Mouse (Mus musculus) stomach, embryonic 16.5 days (tissue): Measurements from ENCODE around the gene Gatb. TPM values are rescaled to one million over a fixed set of nuclear protein-coding genes. Genes with fewer than 3 reads are reported as not detected.

Experiments used
- ATAC-seq: fragments of 200-750 bp; cut with Nextera tagmentation; 2 replicates; pipeline ENCODE4 v1.8.0; 2017; ENCODE audit warnings: moderate number of reproducible peaks, moderate TSS enrichment; ENCODE audit not compliant: insufficient read depth, low FRiP score
- H3K27ac ChIP-seq: fragments of 300-500 bp; sonication (generic); 2 replicates; pipeline ENCODE4 v1.5.1; 2014; ENCODE audit warnings: low read length
- H3K27me3 ChIP-seq: fragments of 300-500 bp; sonication (generic); 2 replicates; pipeline ENCODE4 v1.6.1; 2014; ENCODE audit warnings: low read length, control low read depth, mixed read lengths; ENCODE audit not compliant: control insufficient read depth, insufficient read depth
- H3K36me3 ChIP-seq: fragments of 300-500 bp; sonication (generic); 2 replicates; pipeline ENCODE4 v1.6.1; 2014; ENCODE audit warnings: low read length; ENCODE audit not compliant: control insufficient read depth, insufficient read depth
- H3K4me1 ChIP-seq: fragments of 300-500 bp; sonication (generic); 2 replicates; pipeline ENCODE4 v1.6.1; 2014; ENCODE audit warnings: low read length, control low read depth, mixed read lengths; ENCODE audit not compliant: control insufficient read depth, insufficient read depth
- H3K4me2 ChIP-seq: fragments of 300-500 bp; sonication (generic); 2 replicates; pipeline ENCODE4 v1.6.1; 2014; ENCODE audit warnings: low read depth, low read length, mixed read lengths
- H3K4me3 ChIP-seq: fragments of 300-500 bp; sonication (generic); replicated peaks from 2 replicates; pipeline ENCODE4 v1.5.1; 2014; ENCODE audit warnings: mild to moderate bottlenecking, low read length
- H3K9ac ChIP-seq: fragments of 300-500 bp; sonication (generic); 2 replicates; pipeline ENCODE4 v1.6.1; 2014; ENCODE audit warnings: low read length
- H3K9me3 ChIP-seq: fragments of 300-500 bp; sonication (generic); replicated peaks from 2 replicates; pipeline ENCODE4 v1.6.1; 2016; ENCODE audit warnings: low read length, control low read depth; ENCODE audit not compliant: control insufficient read depth
- WGBS: fragments of 180-500 bp; shearing (Covaris S2); extraction: QIAGEN DNeasy Blood & Tissue Kit; methylation state at CpG from one replicate; pipeline ENCODE4 v1.1.7; 2014; 5-methylcytosine and 5-hydroxymethylcytosine counted together
- polyA plus RNA-seq: library from polyadenylated mRNA; unstranded; fragments of >200 nt; fragmentation: Nextera tagmentation; extraction: Ambion mirVana; gene quantifications from 2 replicates; pipeline ENCODE4 v1.2.1, GENCODE M21; 2015

The Gatb gene
- polyA plus RNA-seq, 1 experiment from 2014 or later = 24.2 TPM

DNA sequence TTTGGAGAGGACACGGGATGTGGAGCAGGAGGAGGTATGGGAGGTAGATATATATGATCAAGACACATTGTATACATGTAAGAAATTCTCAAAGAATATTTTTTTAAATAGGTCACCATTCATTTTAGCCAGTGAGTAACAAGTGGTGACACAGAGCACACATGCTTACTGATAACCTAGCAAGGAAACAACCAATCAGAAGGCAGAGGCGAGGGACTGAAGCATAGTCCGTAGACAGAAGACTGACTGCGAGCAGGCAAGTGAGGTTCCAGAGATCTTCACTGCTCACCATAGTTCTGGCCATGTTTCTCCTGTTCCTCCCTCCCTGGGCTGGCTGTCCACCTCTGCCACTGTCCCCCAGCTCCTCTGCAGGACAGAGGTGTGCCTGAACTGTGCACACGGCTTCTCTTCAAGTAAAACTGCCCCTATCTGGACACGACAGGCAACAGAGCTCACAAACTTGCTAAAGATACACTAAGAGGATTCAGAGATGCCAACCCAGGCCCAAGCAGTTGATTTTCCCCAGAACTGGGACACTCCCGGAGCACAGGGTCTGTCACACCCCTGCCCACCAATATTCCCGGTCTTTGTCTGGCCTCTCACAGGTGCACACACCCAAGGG lies 105.5 kb downstream of the Gatb start:
- H3K9me3 ChIP-seq = no peaks in the 10 kb centered on the region
- H3K4me3 ChIP-seq = no peak overlapping the region
- no peaks in the 10 kb centered on the region for H3K36me3 ChIP-seq
- no peak overlapping the region for H3K27ac ChIP-seq
- ATAC-seq = no peak
- H3K9ac ChIP-seq = no peak overlapping the region
- H3K4me1 ChIP-seq = no peaks in the 10 kb centered on the region
- no peak overlapping the region for H3K4me2 ChIP-seq
- H3K27me3 ChIP-seq = no peaks in the 10 kb centered on the region
- 78% methylated on average over 8 of the region's 8 CpGs for WGBS

DNA sequence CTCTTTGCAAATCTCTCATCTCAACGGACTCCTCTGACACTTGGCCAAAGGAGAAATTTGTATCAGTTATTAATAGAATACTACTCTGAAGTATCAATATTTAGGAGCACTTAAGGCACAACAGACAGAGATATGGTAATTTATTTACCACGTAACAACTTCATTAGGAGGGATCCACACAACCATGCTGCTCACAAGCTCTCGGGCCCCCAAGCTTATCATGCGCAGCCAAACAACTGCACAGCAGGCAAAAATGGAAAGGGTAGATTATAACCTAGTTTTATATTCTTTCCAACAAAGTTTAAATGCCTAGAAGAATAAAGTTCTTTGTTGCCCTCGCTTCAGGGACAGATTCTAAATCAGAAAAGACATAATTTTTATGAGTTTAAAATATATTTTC lies 106.0 kb downstream of the Gatb start:
- no peak overlapping the region for H3K9ac ChIP-seq
- WGBS = 87% methylated on average over 5 of the region's 5 CpGs
- no peaks in the 10 kb centered on the region for H3K27me3 ChIP-seq
- no peaks in the 10 kb centered on the region for H3K4me1 ChIP-seq
- H3K4me2 ChIP-seq = no peak overlapping the region
- no peak for ATAC-seq
- H3K27ac ChIP-seq = no peak overlapping the region
- no peaks in the 10 kb centered on the region for H3K36me3 ChIP-seq
- no peak overlapping the region for H3K4me3 ChIP-seq
- H3K9me3 ChIP-seq = no peaks in the 10 kb centered on the region

DNA sequence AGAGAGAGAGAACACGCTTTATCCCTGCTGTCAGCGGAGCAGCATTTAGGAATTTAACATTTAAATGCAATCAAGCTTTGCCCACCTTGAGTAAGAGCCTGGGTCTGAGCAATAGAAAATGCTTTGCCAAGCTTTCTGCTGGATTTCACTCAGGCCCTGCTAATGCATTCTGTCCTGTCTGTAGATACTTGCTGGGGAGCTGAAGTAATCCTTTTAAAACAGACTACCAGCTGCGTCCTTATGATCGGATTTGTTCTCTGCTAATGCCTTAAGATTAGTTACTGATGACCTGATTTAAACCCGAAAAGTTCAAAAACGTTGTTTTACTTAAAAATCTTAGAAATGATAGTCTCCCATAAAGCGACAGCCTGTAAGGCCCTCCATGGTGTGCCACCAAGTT lies 107.2 kb downstream of the Gatb start:
- WGBS = 72% methylated on average over 7 of the region's 7 CpGs
- Histone ChIP-seq H3K4me1 (no peaks in the 10 kb centered on the region), H3K4me3 (no peak overlapping the region), H3K27ac (no peak overlapping the region), H3K4me2 (no peak overlapping the region), H3K36me3 (no peaks in the 10 kb centered on the region), H3K9me3 (no peaks in the 10 kb centered on the region), H3K9ac (no peak overlapping the region), H3K27me3 (no peaks in the 10 kb centered on the region)
- ATAC-seq = no peak

DNA sequence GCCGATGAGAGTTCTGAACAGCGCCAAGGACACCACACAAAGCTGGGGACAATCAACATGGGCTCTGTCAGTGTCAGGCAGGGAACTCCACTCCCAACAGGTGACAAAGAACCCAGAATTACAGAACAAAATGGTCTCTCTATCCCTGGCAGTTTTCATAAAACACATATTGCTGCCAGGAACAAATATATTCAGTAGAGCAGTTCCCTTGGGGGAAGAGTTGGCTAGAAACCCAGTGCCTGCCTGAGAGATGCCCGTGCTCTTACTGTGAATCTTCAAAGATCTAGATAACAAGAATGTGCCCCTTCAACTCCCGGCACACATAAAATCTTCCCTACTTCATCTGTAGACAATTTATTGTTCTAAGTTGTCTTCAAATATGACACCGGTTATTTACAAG lies 109.7 kb downstream of the Gatb start:
- WGBS = 82% methylated on average over 5 of the region's 5 CpGs
- Histone ChIP-seq H3K27ac (no peak overlapping the region), H3K9me3 (no peaks in the 10 kb centered on the region), H3K36me3 (no peaks in the 10 kb centered on the region), H3K27me3 (no peaks in the 10 kb centered on the region), H3K9ac (no peak overlapping the region), H3K4me1 (no peaks in the 10 kb centered on the region), H3K4me2 (no peak overlapping the region), H3K4me3 (no peak overlapping the region)
- ATAC-seq = no peak

DNA sequence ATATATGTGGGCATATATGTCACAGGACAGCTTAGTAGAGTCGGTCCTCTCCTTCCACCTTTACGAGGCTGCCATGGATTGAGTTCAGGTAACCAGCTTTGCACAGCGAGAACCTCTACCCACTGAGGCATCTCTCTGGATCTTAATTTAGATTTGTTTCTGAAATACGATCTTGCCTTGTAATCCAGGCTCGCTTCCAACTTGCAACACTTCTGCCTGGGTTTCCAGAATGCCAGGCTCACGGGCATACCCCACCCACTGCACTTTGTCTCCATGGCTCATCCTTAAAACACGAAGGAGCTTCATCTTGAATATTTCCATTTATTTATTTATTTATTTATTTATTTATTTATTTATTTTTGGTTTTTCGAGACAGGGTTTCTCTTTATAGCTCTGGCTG lies 111.4 kb downstream of the Gatb start:
- no peaks in the 10 kb centered on the region for H3K36me3 ChIP-seq

DNA sequence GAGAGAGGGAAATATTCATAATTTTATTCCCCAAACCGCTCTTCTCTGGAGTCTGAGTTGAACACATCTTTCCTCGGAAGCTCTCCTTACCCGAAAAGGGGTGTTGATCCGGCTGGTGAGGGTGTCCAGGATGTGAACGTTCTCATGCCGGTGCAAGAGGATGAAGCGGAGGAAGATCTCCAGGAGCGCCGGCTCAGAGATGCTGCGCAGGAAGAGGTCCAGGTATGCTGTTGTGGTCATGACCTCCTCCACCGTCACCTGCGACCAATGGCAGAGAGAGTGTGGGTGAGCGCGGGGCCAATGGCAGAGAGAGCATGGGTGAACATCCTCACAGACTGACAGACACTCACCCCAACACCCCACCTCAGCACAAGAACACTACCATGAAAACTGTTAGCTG lies 114.4 kb downstream of the Gatb start:
- no peak for ATAC-seq

More for the DNA sequence above, 111.4 kb downstream of the Gatb start:
- Histone ChIP-seq H3K4me1 (no peaks in the 10 kb centered on the region), H3K4me2 (no peak overlapping the region), H3K9me3 (no peaks in the 10 kb centered on the region), H3K27ac (no peak overlapping the region), H3K9ac (no peak overlapping the region), H3K27me3 (no peaks in the 10 kb centered on the region), H3K4me3 (no peak overlapping the region)
- ATAC-seq = no peak
- WGBS = 86% methylated on average over 8 of the region's 8 CpGs

DNA sequence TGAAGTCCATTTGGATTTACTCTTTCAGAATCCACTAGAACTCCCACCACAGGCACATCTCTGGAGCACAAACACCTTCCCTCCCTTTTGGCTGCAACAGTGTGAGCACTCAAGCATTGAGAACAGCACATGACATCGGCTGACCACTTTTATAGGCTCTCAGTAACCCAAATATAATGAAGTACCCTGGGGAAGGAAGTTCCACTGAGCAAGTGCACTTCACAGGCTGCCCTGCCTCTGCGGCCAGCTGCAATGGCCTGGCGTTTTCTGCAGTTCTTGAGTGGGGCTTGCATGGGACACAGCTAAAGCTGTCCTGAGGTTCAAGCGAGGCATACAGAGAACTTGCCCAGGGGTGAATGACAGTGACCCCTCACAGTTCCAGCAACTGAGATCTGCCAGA lies 117.2 kb downstream of the Gatb start:
- Histone ChIP-seq H3K4me1 (no peaks in the 10 kb centered on the region), H3K9me3 (no peaks in the 10 kb centered on the region), H3K27ac (no peak overlapping the region), H3K4me2 (no peak overlapping the region), H3K27me3 (no peaks in the 10 kb centered on the region), H3K4me3 (no peak overlapping the region), H3K9ac (no peak overlapping the region), H3K36me3 (no peaks in the 10 kb centered on the region)
- ATAC-seq = no peak
- 73% methylated on average over 4 of the region's 4 CpGs for WGBS

More for the DNA sequence above, 114.4 kb downstream of the Gatb start:
- no peaks in the 10 kb centered on the region for H3K9me3 ChIP-seq
- no peaks in the 10 kb centered on the region for H3K4me1 ChIP-seq
- no peak overlapping the region for H3K4me3 ChIP-seq
- H3K27ac ChIP-seq = no peak overlapping the region
- no peaks in the 10 kb centered on the region for H3K27me3 ChIP-seq
- H3K4me2 ChIP-seq = no peak overlapping the region
- WGBS = 93% methylated on average over 14 of the region's 14 CpGs
- H3K9ac ChIP-seq = no peak overlapping the region
- no peaks in the 10 kb centered on the region for H3K36me3 ChIP-seq

DNA sequence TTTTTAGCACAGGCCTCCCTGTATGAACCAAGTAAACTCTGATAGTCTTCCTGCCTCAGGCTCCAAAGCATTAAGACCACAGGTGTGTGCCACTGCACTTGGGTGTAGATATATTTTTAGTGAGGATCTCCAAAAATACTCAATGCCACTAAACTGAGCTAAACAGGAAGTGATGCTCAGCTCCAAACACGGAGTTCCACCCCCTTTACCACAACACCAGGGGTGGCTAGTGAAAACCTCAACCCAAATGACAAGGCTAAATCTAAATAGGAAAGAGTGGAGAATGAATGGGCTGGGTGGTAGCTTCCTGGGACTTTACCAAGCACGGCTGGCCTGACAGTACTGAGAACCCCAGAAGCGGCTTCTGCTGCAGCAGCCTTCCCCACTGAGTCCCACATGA lies 119.1 kb downstream of the Gatb start:
- ATAC-seq = no peak
- Histone ChIP-seq H3K9me3 (no peaks in the 10 kb centered on the region), H3K9ac (no peak overlapping the region), H3K27ac (no peak overlapping the region), H3K4me1 (no peaks in the 10 kb centered on the region), H3K4me2 (no peak overlapping the region), H3K27me3 (no peaks in the 10 kb centered on the region), H3K4me3 (no peak overlapping the region), H3K36me3 (no peaks in the 10 kb centered on the region)
- 52% methylated on average over 3 of the region's 3 CpGs for WGBS

DNA sequence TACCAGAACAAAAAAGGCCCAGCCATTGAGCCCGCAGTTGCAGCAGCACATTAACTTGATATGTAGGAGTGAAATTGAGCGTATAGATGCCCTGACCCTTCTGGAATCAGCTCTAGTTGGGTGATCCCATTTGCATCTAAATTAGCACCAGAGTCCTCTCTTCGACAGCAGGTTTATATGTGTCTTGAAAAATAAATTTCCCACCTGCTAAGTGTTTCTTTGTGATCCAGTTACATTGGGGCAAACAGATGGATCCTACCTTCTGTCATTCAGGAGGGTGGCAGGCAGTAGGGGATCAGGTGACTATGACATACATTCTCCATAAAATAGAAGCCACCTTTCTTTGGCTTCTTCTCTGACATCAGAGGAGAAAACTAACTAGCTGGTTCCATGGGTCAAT lies 121.1 kb downstream of the Gatb start:
- 82% methylated on average over 3 of the region's 3 CpGs for WGBS
- Histone ChIP-seq H3K27ac (no peak overlapping the region), H3K4me3 (no peak overlapping the region), H3K9me3 (no peaks in the 10 kb centered on the region), H3K9ac (no peak overlapping the region), H3K36me3 (no peaks in the 10 kb centered on the region), H3K4me2 (no peak overlapping the region), H3K27me3 (no peaks in the 10 kb centered on the region), H3K4me1 (no peaks in the 10 kb centered on the region)
- no peak for ATAC-seq

DNA sequence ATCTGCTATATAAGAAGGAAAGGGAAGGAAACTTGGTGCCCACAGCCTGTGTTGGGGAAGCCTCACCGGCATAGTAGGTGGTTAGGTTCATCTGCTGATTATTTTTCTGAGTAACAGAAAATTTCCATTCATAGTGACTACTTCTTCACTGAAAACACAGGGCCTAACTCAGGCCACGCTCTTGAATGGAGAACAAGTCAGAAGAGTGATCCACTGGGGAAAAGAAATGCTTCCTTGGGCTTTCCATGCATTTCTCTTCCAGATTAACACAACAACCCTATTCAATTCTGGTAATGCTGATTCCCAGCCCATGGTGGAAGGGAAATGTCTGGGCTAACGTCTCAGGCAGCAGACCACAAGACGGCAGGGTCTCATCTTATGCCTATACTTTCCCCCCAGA lies 124.6 kb downstream of the Gatb start:
- H3K36me3 ChIP-seq = no peaks in the 10 kb centered on the region
- H3K27me3 ChIP-seq = no peaks in the 10 kb centered on the region
- 86% methylated on average over 4 of the region's 4 CpGs for WGBS
- H3K9me3 ChIP-seq = no peaks in the 10 kb centered on the region
- H3K4me2 ChIP-seq = no peak overlapping the region
- H3K27ac ChIP-seq = no peak overlapping the region
- no peak overlapping the region for H3K9ac ChIP-seq
- H3K4me3 ChIP-seq = no peak overlapping the region
- no peak for ATAC-seq
- H3K4me1 ChIP-seq = 0 out of 2 replicates have a peak, but pooled peaks cover 2% of the 10 kb centered on the region
